Mouse (Mus musculus) left cerebral cortex, adult 2 months (tissue): ENCODE results near the gene Itm2b. TPM values are rescaled to one million over a fixed set of nuclear protein-coding genes. Genes with fewer than 3 reads are reported as not detected.

Experiments
- DNase-seq, 2 experiments: peaks; one replicate each; pipeline ENCODE4 v3.0.0; 2021 to 2022; ENCODE audit warnings: low spot score in 2 of 2, mixed read lengths in 1 of 2; ENCODE audit errors: extremely low spot score in 1 of 2
- H3K27ac ChIP-seq: fragments of 200-600 bp; 2 replicates; pipeline ENCODE4 v1.8.1; 2022
- H3K4me3 ChIP-seq: fragments of 200-600 bp; 2 replicates; pipeline ENCODE4 v1.8.1; 2022
- CTCF ChIP-seq: fragments of 200-600 bp; IDR thresholded peaks from 2 replicates; pipeline ENCODE4 v1.8.1; 2022; ENCODE audit warnings: antibody characterized with exemption, mild to moderate bottlenecking, moderate library complexity
- intact Hi-C: fragments of 180-260 bp; cut with DNase I; formaldehyde crosslinking; loops from one replicate; pipeline ENCODE4 v1.15.1; 2025
- total RNA-seq, 2 experiments: library from RNA; stranded (reverse); gene quantifications; 2 replicates each; pipeline ENCODE4 v1.2.3; 2021

The Itm2b gene
- total RNA-seq, 2 experiments from 2014 or later = 721 to 748 TPM

GRCm38 (mm10) chr14:73411729-73412128 lies 26.6 kb upstream of the Itm2b start:
- intact Hi-C loops = no loop called here
- TF ChIP-seq CTCF = no peak
- DNase-seq = no peak
- H3K4me3 ChIP-seq = no peak overlapping the region
- H3K27ac ChIP-seq = no peak overlapping the region

GRCm38 (mm10) chr14:73410083-73410482 lies 25.0 kb upstream of the Itm2b start:
- intact Hi-C loops = no loop called here
- DNase-seq = no peak
- Histone ChIP-seq H3K27ac (no peak overlapping the region), H3K4me3 (no peak overlapping the region)
- TF ChIP-seq CTCF = no peak

DNA sequence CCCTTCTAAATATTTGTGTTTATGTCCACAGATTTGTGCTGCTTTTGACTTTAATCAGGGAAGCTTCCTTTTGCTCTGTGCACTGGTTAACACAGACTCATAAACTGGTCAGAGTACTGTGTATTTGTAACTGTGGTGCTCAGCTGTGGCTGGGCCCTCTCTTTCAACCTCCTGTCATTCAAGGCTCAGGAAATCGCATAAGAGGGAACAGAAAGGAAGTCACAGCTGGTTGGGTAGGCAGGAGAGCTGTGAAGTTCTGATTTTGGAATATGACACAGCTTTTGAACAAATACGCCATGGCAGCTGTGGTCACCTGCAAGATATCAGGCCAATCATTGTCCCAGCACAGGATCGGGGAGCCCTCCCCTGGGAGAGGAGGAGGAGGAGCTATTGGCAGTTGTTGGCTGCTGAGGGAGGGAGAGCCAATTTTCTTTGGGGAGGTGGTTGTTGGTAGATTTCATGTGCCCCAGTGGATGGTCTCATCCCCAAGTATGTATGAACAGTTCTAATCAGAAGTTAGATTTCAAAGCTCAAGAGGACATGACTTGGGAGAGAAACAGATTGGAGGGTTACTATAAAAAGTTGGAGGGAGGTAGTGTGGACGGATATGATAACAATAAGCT lies 23.2 kb upstream of the Itm2b start:
- no peak for TF ChIP-seq CTCF
- Histone ChIP-seq H3K4me3 (no peak overlapping the region), H3K27ac (no peak overlapping the region)
- intact Hi-C loops = no loop called here
- no peak for DNase-seq

- no peak for TF ChIP-seq CTCF
- intact Hi-C loops = no loop called here
- no peak for DNase-seq
- H3K27ac ChIP-seq = no peak overlapping the region
- no peak overlapping the region for H3K4me3 ChIP-seq
Measured at GRCm38 (mm10) chr14:73404016-73404415, 18.9 kb upstream of the Itm2b start.

DNA sequence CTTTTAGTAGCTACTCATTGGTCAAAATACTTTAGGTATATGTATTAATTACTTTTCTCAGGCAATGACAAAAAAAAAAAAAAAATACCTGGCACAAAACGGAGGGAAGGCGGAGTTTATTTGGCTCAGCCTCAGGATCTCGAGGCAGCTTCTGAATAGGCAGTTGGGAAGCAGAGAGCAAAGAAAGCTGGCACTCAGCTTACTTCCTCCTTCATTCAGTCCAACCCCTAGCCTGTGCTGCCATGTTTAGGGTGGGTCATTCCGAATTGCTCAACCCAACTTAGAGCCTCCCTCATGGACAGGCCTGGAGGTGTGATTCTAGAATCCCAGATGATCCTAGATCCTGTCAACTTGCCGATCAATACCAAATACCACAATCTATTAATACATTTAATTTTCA lies 18.3 kb upstream of the Itm2b start:
- intact Hi-C loops = no loop called here
- no peak overlapping the region for H3K27ac ChIP-seq
- DNase-seq = no peak
- no peak overlapping the region for H3K4me3 ChIP-seq
- TF ChIP-seq CTCF = no peak

- intact Hi-C loops = no loop called here
- Histone ChIP-seq H3K4me3 (no peak overlapping the region), H3K27ac (no peak overlapping the region)
- TF ChIP-seq CTCF = no peak
- no peak for DNase-seq
Measured at GRCm38 (mm10) chr14:73402296-73403035, 17.4 kb upstream of the Itm2b start.

DNA sequence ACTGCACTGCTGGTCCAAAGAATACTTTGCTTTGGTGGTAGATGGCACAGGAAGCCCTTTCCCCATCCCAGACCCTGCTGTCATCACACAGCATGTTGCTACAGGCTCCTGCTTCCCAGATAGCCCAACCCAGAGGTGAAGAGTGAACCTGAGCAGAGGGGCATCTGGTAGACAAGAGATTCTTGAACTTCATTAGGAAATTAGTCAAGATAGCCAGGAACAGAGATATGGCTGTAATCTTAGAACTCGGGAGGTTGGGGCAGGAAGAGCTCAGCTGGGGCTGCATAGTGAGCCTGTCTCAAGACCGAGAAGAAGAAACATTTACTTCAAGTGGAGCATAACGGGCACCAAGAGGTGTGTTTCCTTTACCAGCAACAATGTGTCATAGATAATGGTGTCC lies 16.3 kb upstream of the Itm2b start:
- no peak overlapping the region for H3K27ac ChIP-seq
- DNase-seq = no peak
- no peak for TF ChIP-seq CTCF
- no peak overlapping the region for H3K4me3 ChIP-seq
- intact Hi-C loops = no loop called here

GRCm38 (mm10) chr14:73399866-73400618 lies 15.0 kb upstream of the Itm2b start:
- Histone ChIP-seq H3K27ac (no peak overlapping the region), H3K4me3 (no peak overlapping the region)
- intact Hi-C loops = no loop called here
- no peak for DNase-seq
- no peak for TF ChIP-seq CTCF

DNA sequence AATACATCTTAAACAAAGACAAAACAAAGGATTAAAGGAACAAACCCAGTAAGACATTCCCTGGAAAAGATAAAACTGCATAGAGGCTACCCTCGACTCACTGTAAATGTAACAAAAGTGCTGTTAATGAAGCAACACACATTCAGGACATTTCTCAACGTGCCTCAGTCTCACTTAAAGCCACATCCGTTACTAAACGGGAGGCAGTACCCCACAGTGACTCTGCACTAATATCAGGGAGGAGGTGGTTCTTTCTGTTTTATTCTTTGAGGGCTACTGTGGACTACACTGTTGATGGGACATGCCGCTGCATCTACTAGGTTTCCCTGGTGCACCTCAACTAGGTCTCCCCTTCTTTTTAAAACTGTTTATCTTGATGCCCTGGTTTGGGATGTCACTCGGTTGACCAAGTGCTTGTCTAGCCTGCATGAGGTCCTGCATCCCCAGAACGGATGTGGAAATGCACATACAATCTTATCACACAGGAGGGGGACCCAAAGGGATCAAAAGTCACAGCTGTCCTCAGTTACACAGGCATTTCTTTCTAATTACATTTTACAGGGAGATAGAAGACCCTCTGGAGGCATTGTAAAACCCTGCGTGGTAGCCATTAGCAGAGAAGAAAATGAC lies 13.4 kb upstream of the Itm2b start:
- H3K27ac ChIP-seq = no peak overlapping the region
- H3K4me3 ChIP-seq = no peak overlapping the region
- DNase-seq = no peak
- TF ChIP-seq CTCF = no peak
- intact Hi-C loops = no loop called here

GRCm38 (mm10) chr14:73395750-73396149 lies 10.7 kb upstream of the Itm2b start:
- intact Hi-C loops = no loop called here
- Histone ChIP-seq H3K27ac (no peak overlapping the region), H3K4me3 (no peak overlapping the region)
- no peak for DNase-seq
- TF ChIP-seq CTCF = no peak

DNA sequence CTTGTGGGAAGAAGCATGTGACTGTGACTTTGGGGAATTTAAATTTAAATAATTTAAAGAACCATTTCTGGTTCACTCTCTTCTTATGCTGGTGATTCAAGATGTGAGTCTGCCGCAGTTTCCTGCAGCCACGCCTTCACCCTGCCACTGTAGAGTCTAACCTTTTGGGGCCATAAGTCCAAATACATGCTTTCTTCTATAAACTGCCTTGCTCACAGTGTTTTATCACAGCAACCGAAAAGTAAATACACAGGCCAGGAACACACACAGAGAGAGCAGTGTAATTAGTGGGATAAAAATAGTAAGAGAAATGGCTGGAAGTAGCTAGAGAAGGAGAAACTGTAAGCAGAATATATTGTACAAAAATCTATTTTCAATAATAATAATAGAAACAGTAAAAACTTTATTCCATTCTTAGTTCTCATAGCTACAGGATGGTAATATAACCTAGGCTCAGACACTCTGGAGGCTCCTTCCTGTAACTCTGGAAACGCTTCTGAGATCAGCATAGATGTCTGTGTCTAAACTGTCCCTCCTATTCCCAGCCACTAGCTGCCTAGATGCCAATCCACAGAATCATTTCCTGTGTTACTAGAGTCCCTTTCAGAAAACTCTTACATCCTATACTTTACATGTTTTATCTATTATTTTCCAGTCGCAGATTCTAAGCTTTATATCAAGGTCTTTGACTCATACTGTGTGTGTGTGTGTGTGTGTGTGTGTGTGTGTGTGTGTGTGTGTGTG lies 9.3 kb upstream of the Itm2b start:
- no peak overlapping the region for H3K27ac ChIP-seq
- no peak for TF ChIP-seq CTCF
- no peak for DNase-seq
- intact Hi-C loops = no loop called here
- no peak overlapping the region for H3K4me3 ChIP-seq
